Mouse (Mus musculus): ENCODE measurements around the gene Scrn1.
A peak's percentile ranks its signal among the peaks of the same experiment; 100 is the strongest.

Scrn1 gene

DNA sequence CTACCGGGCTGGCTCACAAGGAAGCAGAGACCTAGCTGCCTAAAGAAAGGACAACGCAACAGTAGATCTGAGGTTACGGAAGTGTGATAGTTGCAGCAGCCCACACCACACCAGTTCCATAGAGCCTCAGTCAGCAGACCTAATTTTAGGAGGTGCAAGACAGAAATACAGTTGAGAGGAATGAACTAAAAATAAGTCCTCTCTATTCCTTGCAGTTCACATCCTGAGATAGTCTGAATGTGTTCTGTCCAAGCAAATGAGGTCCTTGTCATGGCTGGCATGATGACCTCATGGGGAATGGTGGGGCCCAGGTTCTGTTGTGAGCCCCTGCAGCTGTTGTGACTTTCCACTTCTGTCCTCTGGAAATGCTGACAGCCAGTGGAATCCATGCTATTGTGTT lies 98.9 kb downstream of the Scrn1 start:
- no peak for DNase-seq

DNA sequence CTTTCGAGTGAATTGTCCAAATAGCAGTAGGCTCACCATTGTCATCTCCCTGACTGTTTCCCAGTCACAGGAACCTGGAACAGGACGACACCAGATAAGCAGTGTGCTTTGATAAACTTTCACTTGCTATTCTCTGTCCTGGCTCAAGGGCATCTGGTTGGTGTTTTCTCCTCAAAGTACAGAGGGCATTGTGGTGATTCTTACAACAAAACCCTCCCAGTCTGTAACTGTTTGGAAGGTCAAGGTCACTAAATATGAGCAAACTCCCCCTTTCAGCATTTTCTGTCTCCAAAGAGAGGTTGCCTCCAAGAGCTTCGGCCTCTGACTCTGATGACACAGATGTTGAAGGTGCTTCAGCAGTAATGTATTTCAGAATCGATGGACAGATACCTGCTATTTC lies 101.4 kb downstream of the Scrn1 start:
- DNase-seq, result no peak

DNA sequence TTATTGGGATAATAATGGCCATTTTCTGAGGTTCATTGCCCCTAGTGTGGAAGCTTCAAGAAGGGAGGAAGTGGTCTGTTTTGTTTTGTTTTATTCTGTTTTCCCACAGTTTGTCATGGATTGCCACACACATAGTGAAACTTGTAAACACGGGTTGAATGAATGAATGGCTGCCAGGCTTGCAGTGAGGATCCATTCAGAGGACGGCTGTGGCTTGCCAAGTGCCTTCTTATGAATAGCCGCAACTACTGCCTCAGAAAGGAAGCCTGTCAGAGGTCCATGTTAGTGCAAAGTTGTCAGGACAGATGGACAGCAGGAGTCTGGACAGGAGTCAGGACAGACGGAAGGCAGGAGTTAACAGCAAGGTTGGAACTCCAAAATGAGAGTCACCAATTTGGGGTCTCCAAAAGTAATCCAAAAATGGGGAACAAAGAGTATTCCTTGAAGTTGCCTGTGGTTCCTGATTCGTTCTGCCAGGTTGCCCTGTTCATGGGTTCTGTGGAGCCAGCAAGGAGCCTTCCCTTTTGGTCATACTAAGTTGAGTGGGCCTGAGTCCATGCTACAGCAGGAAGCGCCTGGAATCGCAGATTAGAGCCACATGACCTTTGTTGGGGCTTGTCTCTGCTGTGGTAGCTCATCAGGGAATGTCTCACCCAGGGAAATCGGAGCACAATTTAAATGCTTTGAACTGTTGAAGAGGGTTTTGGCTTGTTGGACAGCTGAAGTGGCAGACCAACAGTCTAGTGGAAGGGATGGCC lies 102.4 kb downstream of the Scrn1 start:
- DNase-seq, result peak; percentile 65

DNA sequence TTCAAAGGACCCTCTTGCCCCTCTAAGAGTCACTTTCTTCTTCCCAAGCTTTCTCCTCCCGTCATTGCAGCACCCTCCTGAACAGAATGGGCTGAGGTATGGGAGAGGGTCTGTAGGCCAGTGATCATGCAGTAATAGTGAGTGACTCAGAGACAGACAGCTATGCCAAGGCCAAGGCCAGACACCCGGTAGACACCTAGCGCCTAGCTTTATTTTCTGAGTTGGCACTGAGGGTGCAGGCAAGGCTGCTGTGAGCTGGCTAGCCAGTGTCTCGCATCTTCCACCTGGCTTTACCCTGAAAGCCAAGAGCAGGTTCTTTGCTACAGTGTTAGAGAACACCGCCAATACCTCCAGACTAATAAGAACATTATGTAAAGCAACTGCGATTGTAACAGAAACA lies 103.5 kb downstream of the Scrn1 start:
- no peak for DNase-seq

DNA sequence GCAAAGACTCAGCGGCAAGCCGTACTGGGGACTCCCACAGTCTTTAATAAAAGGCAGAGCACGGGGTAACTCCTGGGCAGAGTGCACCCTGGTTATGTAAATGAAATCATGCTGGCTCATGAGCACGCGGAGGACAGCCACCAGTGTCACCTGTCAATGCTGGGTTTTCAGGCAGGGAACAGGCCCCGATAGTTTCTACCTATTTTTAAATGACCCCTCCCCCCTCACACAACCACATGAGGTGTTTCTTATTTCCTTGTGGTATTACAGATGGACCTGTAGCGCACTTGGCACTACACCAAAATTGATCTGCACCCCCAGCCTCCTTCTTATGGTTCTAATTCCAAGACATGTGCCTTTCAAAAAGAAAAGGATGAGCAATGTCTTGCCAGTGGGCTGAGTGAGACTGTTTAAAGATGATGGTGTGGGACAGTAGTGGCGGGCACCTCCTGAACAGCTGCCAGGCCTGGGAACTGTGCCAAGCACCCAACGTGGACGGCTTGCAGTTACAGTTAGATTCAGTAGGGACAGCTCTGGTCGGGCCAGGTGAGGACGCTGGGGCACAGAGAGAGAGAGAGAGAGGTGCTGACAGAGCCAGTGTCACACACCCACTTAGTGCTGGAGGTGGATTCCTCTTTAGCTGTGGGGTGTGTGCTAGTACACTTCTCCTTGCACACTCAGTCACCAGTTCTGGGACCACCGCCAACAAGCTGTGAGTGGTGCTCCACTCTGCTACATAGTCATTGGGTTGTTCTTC lies 105.2 kb downstream of the Scrn1 start:
- DNase-seq, result peak; percentile 55

DNA sequence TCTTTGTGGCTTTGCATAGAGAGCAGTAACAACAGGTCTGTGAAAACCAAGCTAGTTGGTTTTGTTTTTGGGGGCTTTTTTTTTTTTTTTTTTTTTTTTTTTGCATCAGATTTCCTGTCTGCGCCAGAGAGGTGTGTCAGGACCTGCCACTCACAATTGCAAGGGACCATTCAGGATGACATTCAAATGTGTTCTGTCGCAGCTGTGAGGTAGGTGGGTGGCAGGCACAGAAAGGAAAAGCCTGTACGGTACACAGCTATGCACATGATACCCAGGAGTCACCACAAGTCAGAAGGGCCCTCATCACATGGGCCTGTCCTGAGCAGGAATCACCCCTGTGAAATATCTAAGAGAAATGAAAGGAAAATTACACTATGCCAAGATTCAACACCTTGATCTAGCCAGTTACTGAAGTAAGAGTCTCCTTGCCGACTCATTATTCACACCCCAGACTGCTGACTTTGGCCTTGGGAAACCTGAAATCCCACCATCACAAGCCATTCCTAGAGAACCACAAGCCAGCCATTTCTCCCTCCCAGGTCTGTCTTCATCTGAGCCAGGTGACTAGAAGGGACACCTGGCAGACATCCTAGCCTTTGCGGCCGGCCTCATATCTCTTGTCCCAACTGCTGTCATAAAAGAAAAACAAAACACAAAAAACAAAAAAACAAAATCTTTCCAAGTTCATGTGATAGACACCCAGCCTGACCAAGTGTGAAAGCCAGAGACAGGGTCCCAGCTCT lies 105.9 kb downstream of the Scrn1 start:
- no peak for DNase-seq

DNA sequence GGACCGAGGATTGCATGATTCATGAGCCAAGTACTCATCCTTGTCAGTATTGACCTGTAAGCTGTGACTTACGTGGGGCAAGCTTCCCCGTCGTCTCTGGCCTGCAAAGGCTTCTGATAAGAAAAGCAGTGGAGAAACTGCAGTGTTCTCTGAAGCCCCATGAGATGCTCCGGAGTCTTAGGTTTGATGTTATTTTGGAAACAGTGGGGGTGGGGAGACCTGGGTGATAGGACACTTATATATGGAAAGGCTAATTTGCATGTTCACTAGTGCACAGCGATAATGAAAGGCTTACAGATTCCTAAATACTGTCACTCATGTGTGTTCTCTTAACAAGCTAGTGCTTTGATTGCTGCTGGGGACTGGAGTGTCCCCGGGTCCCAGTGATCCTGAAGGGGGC lies 106.6 kb downstream of the Scrn1 start:
- DNase-seq, result no peak

Data from layer of hippocampus, adult 9-11 months (tissue).